Mouse (Mus musculus): ENCODE data around the gene Tecpr2.

- TF ChIP-seq CTCF (IDR thresholded peaks at IDR 0.05; ENCODE audit: control insufficient read depth, insufficient read depth, low read length) (no peak), POLR2A (IDR thresholded peaks at IDR 0.05; ENCODE audit: borderline replicate concordance, control insufficient read depth, low read depth, low read length) (no peak)
Measured at GRCm38 (mm10) chr12:110961973-110962372, 72.9 kb downstream of the Tecpr2 start.
